Mouse (Mus musculus) heart, postnatal 0 days (tissue): ENCODE data around the gene Sdk2.

Experiments
- CTCF ChIP-seq: IDR thresholded peaks from 2 replicates; pipeline ENCODE4 v1.5.1; 2016; ENCODE audit warnings: antibody characterized with exemption, control low read depth, low read depth
- EP300 ChIP-seq: IDR thresholded peaks from 2 replicates; pipeline ENCODE4 v1.6.1; 2016; ENCODE audit warnings: antibody characterized with exemption, low read depth

DNA sequence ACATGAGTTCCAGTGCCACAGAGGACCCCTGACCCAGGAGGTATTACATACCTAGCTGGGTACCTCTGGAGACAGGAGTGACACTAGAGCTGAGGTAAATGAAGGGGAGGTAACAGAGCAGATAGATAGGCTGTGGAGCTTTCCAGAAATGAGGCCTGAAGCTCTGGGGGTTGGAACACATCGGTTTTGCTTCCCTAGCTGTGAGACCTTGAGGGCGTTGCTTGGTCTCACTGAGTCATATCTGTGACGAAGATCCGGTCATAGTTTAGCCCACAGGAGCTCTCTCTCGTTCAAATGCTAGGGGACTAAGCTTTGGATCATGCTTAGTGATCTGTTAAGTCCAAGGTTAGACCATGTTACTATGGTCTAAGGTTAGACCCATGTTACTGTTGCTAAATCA lies 308.0 kb downstream of the Sdk2 start:
- TF ChIP-seq CTCF (no peak), EP300 (no peak)
